Comparison of ENCODE assay signal across 18 mouse cellular contexts in the genomic region with DNA sequence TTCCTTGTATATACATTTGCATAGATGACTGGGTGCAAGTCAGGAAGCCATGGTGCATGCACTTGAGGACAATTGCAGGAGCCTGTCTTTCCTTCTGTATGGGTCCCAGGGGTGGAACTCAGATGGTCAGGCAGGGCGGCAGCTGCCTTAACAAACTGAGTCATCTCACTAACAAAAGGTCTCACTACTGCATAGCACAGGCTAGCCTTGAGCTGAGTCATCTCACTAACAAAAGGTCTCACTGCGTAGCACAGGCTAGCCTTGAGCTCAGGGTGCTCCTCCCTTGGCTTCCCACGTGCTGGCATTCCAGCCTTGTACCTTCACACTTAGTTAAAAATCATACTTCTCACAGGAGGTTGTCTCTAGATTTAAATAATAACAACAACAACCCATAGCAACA. TPM values are rescaled to one million over a fixed set of nuclear protein-coding genes. Genes with fewer than 3 reads are reported as not detected.
DNase-seq lines count a peak whose midpoint lies in the region; ATAC-seq and TF ChIP-seq lines count a peak whose summit lies in the region.
"Had no signal": no experiment of that assay in that cellular context is flagged by ENCODE, and none has a peak within 500 bp of the region (broad histone marks: within the 10 kb centered on the region; RNA-seq: fewer than 3 reads in every experiment).

No protein-coding gene starts in this region.

- no peak for ATAC-seq in hindbrain, embryonic 12.5 days (ENCODE audit: low FRiP score)
- ATAC-seq: forebrain, embryonic 14.5 days; Patski had no signal

- H3K27me3 ChIP-seq in hindbrain, embryonic 12.5 days: no peaks in the 10 kb centered on the region
- H3K27me3 ChIP-seq: heart, embryonic 15.5 days; hindbrain, embryonic 15.5 days; Patski had no signal

- no peak for TF ChIP-seq CTCF in left cerebral cortex, adult 2 months (IDR thresholded peaks at IDR 0.05)

- H3K4me1 ChIP-seq in hindbrain, embryonic 12.5 days: no peaks in the 10 kb centered on the region
- H3K4me1 ChIP-seq: embryonic facial prominence, embryonic 10.5 days; heart, embryonic 15.5 days; hindbrain, embryonic 10.5 days; hindbrain, embryonic 15.5 days had no signal

- no peaks in the 10 kb centered on the region for H3K9me3 ChIP-seq in hindbrain, embryonic 12.5 days (replicated peaks)
- H3K9me3 ChIP-seq: heart, embryonic 15.5 days; hindbrain, embryonic 15.5 days had no signal

- H3K27ac ChIP-seq in left cerebral cortex, adult 2 months: peak overlapping the region; percentile 44
- H3K27ac ChIP-seq in hindbrain, embryonic 12.5 days: no peak overlapping the region
- H3K27ac ChIP-seq: embryonic facial prominence, embryonic 10.5 days; heart, embryonic 15.5 days; hindbrain, embryonic 10.5 days; hindbrain, embryonic 15.5 days had no signal

- no peak for DNase-seq in left cerebral cortex, adult 2 months (ENCODE audit: extremely low spot score in 1 of 2, low spot score in 2 of 2)
- no peak for DNase-seq in left cerebral cortex, postnatal 10 days (ENCODE audit: extremely low spot score in 1 of 2, low spot score in 2 of 2)
- DNase-seq in urinary bladder, postnatal 4 days (ENCODE audit: low spot score in 2 of 2): peak; percentile 3 to 22
- no peak for DNase-seq in urinary bladder, postnatal 25 days (ENCODE audit: low spot score)
- peak; percentile 65 for DNase-seq in ZHBTc4 (ENCODE audit: low read depth, low spot score)
- DNase-seq: adrenal gland, adult 8-10 months; adrenal gland, postnatal 36 days; cerebellum, postnatal 10 days; gastrocnemius, postnatal 10 days; heart, adult 18-20 months had no signal

- intact Hi-C loops in left cerebral cortex, adult 2 months (cut with DNase I): loop anchor here (2.0 kb wide), 1 partner anchor 19 kb away; no protein-coding TSS in a partner anchor
- intact Hi-C loops in left cerebral cortex, postnatal 10 days (cut with DNase I): no loop called here

- peaks cover 58% of the 10 kb centered on the region for H3K36me3 ChIP-seq in hindbrain, embryonic 12.5 days

- no peak overlapping the region for H3K4me3 ChIP-seq in left cerebral cortex, adult 2 months
- H3K4me3 ChIP-seq in hindbrain, embryonic 12.5 days: no peak overlapping the region
- H3K4me3 ChIP-seq: embryonic facial prominence, embryonic 10.5 days; heart, embryonic 15.5 days; hindbrain, embryonic 10.5 days; hindbrain, embryonic 15.5 days had no signal

- no peak overlapping the region for H3K9ac ChIP-seq in hindbrain, embryonic 12.5 days
- H3K9ac ChIP-seq: heart, embryonic 15.5 days; hindbrain, embryonic 15.5 days had no signal

- WGBS in hindbrain, embryonic 12.5 days: 92% methylated on average over 3 of the region's 3 CpGs

- H3K4me2 ChIP-seq in hindbrain, embryonic 12.5 days (replicated peaks): no peak overlapping the region
- H3K4me2 ChIP-seq: heart, embryonic 11.5 days; heart, embryonic 15.5 days; hindbrain, embryonic 15.5 days had no signal

RNA-seq across cellular contexts. Expression of a gene that starts 34.3 kb away (rescaled TPM):
- total RNA-seq in left cerebral cortex, adult 2 months (2021): 10 to 100 TPM; 49.4 to 51.3 TPM
- total RNA-seq in left cerebral cortex, postnatal 10 days (2021): 10 to 100 TPM; 38.3 to 39.4 TPM
- 6.7 and 7.0 TPM in 2 replicates for polyA plus RNA-seq in hindbrain, embryonic 12.5 days (2016; fragmentation: Nextera tagmentation; extraction: Ambion mirVana)

Comparison
In these comparisons a context has a peak if more than half of its experiments do, and no peak if none do; other contexts are left out.
1. DNase-seq: peak in urinary bladder, postnatal 4 days (2 of 2) and ZHBTc4 (single experiment); none in left cerebral cortex, adult 2 months (0 of 2), left cerebral cortex, postnatal 10 days (0 of 2) and urinary bladder, postnatal 25 days (single experiment).